Mouse (Mus musculus) heart, postnatal 36 days (tissue): ENCODE results near the gene Pkn2. TPM values are rescaled to one million over a fixed set of nuclear protein-coding genes. Genes with fewer than 3 reads are reported as not detected.
A peak's percentile ranks its signal among the peaks of the same experiment; 100 is the strongest.

Experiments
- DNase-seq, 2 experiments: peaks; one replicate each; pipeline ENCODE4 v3.0.0; 2021 to 2022
- intact Hi-C: fragments of 180-260 bp; cut with DNase I; formaldehyde crosslinking; loops from one replicate; pipeline ENCODE4 v1.15.1; 2025
- total RNA-seq, 2 experiments: library from RNA; stranded (reverse); gene quantifications; 2 replicates each; pipeline ENCODE4 v1.2.3; 2021

Pkn2 gene
- total RNA-seq, 2 experiments from 2014 or later: 41.9 to 44.5 TPM

- intact Hi-C loops: no loop called here
- no peak for DNase-seq
Measured at GRCm38 (mm10) chr3:142749131-142749530, 132.7 kb downstream of the Pkn2 start.

DNA sequence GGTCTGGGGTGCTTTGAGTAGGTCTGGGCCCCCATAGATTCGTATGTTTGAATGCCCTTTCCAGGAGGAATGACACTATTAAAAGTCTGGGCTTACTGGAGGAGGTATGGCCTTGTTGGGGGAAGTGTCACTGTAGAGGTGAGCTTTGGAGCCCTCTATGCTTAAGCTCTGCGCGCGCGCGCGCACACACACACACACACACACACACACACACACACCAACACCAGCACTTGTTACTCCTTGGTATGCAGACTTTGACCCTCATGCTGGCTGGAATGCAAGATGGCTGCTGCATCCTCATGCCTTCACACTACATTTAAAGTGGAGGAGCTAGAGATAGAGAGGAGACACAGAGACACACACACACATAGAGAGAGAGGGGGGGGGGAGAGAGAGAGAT is 134.1 kb downstream of the Pkn2 start:
- DNase-seq: no peak
- intact Hi-C loops: no loop called here

- intact Hi-C loops: no loop called here
- DNase-seq: no peak
Measured at GRCm38 (mm10) chr3:142745076-142745475, 136.7 kb downstream of the Pkn2 start.

- DNase-seq: peak in 1 of 2 experiments; percentile 56
Measured at GRCm38 (mm10) chr3:142743973-142744898, 137.6 kb downstream of the Pkn2 start.

More at GRCm38 (mm10) chr3:142743973-142744898, 137.6 kb downstream of the Pkn2 start:
- intact Hi-C loops: no loop called here

Other genes with a start within 250 kb of the Pkn2 start
- gene Kyat3, start 181.0 kb downstream of the Pkn2 start, total RNA-seq: 10 to 100 TPM; 23.8 to 27.9 TPM
- 10 to 100 TPM; 20.9 to 21.1 TPM for gene Gtf2b, start 117.0 kb downstream of the Pkn2 start, total RNA-seq